Mouse (Mus musculus) brain, adult 10 weeks (tissue): ENCODE results near the gene Mindy2. TPM values are rescaled to one million over a fixed set of nuclear protein-coding genes. Genes with fewer than 3 reads are reported as not detected.

Experiments
- polyA plus RNA-seq: library from polyadenylated mRNA; stranded (reverse); fragments of 350-450 nt; fragmentation: Illumina TruSeq; extraction: RNeasy Lipid Tissue Mini Kit (QIAGEN cat#74804); gene quantifications from one replicate; pipeline ENCODE4 v1.2.3, GENCODE M21; 2015; ENCODE audit warnings: low read depth, low replicate concordance

Gene Mindy2
- 32.2 TPM for polyA plus RNA-seq

DNA sequence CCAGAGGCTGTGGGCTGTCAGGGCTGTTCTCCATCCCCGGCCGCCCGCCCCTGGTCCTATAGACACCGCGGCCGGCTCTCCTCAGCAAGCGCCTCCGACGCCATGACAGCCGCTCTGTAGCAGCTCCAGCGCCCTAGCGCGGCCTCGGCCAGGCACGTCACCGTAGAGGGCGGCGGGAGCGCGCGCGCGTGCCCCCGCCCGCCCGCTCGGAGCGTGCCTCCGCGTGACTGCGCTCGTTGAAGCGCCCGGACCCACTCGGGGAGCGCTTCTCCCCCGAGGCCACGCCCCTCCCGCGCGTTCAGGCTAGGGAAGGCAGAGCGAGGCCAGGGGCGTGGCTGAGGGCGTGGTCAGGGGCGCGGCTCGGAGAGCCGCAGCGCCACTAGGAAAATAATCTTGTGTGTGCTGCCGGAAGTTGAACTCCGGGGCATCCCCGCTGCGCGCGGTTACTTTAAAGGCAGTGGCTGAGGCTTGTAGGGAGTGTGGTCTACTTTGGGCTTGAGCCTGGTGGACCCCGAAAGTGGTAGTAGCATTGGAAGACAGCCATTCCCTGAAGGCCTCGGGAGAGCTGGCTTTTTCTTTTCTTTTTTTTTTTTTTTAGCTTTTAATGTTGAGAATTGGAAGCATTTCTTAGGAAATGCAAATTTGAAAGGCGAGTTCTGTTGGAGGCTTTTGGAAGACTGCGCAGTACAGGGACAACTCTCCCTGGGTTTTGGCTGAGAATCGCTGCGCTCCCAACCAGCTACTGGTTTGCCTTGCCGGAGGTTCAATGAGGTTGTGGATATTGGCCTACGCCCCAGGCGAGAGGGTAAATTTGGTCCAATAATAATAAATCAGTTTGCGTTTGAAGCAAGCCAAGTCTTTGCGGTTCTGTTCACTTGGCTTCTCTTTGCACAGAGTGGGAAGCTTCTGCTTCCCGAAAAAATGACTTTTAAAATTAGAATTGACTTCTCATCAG, at the start of gene Mindy2:
Gene Mindy2 (minus strand): TSS at position 162 of the 955 bp plus-strand sequence.

DNA sequence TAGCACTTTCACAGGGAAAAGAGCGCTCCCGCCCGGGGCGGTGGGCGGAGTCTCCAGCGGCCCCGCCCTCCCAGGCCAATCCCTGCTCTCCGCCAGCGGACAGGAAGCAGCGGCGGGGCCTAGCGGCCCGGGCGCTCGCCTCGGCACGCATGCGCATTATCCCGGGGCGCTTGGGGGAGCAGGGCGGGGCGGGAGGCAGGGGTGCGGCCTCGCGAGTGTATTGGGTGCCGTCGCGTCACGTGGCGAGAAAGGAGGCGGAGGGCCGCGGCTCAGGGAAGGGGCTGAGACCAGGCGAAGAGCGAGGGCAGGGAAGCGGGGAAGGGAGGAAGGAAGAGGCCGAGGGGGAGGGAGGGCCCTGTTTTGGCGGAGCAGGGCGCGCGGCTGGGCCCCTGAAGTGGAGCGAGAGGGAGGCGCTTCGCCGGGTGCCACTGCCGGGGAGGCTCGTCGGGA, 21.7 kb upstream of the Mindy2 start, which contains the start of gene Adam10:
Gene Adam10 (plus strand): TSS at position 316 of the 450 bp plus-strand sequence.

DNA sequence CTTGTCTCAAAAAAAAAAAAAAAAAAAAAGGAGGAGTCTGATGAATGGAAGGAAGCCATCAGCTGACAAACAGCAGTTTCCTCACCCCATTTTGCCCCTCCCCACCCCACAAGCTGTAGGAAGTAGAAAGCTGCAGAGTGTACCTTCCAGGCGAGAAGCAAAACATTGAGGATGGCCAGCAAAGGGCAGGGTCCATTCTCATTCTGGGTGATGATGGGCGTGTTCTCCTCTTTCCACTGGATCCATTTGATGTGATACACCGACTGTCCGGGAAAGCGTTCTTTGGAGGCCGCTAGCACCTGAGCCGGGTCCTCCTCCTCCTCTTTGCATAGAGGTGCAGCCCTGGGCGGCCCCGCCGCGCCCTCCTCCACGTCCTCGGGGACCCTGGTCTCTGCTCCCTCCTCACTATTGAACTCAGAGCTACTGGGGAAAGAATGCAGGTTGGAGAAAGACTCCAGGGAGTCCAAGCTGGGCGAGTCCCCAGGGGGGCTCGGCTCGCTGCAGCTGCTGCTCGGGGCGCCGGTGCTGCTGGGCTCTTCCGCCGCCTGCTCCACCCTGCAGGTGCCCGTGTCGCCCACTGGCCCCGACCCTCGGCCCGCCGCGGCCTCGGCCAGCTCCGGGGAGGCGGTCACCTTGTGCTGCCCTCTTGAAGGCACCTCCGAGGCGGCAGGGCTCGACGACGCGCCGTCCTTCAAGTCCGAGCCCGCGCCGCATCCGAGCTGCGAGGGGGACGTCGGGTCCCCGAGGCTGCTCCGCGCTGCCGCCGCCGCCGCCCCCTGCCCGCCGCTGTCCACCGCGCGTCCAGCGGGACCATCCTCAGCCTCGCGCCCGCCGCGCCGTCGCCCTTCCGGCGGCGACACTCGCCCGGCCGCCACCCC, 605 bp downstream of the Mindy2 start, which contains the start of gene Gm10642:
Gene Gm10642 (plus strand): TSS at position 122 of the 878 bp plus-strand sequence.

Other genes starting within 250 kb of the Mindy2 start
- gene Ccnb2, start 235.6 kb downstream of the Mindy2 start, polyA plus RNA-seq, result 1.1 TPM
- 23.9 TPM for gene Rnf111, start 153.4 kb downstream of the Mindy2 start, polyA plus RNA-seq
- 36.1 TPM for gene Sltm, start 114.4 kb downstream of the Mindy2 start, polyA plus RNA-seq
- 0.37 TPM for gene Gm10642, start 923 bp downstream of the Mindy2 start, polyA plus RNA-seq
- 43.9 TPM for gene Adam10, start 21.8 kb upstream of the Mindy2 start, polyA plus RNA-seq